Mouse (Mus musculus) liver, embryonic 12.5 days (tissue): Measurements from ENCODE around the gene Ddx41. TPM values are rescaled to one million over a fixed set of nuclear protein-coding genes. Genes with fewer than 3 reads are reported as not detected.
A peak's percentile ranks its signal among the peaks of the same experiment; 100 is the strongest.

ENCODE experiments used
- ATAC-seq: fragments of 200-750 bp; cut with Nextera tagmentation; 2 replicates; pipeline ENCODE4 v1.8.0; 2017; ENCODE audit warnings: moderate number of reproducible peaks, mild to moderate bottlenecking, moderate library complexity
- H3K27ac ChIP-seq: fragments of 300-500 bp; sonication (generic); 2 replicates; pipeline ENCODE4 v1.5.1; 2016; ENCODE audit warnings: mild to moderate bottlenecking
- H3K27me3 ChIP-seq: fragments of 300-500 bp; sonication (generic); replicated peaks from 2 replicates; pipeline ENCODE4 v1.6.1; 2016; ENCODE audit warnings: mild to moderate bottlenecking, moderate library complexity
- H3K36me3 ChIP-seq: fragments of 300-500 bp; sonication (generic); 2 replicates; pipeline ENCODE4 v1.6.1; 2016; ENCODE audit warnings: mild to moderate bottlenecking, moderate library complexity
- H3K4me1 ChIP-seq: fragments of 300-500 bp; sonication (generic); 2 replicates; pipeline ENCODE4 v1.6.1; 2016
- H3K4me2 ChIP-seq: fragments of 300-500 bp; sonication (generic); 2 replicates; pipeline ENCODE4 v1.6.1; 2016; ENCODE audit warnings: mild to moderate bottlenecking, moderate library complexity
- H3K4me3 ChIP-seq: fragments of 300-500 bp; sonication (generic); 2 replicates; pipeline ENCODE4 v1.5.1; 2016; ENCODE audit warnings: mild to moderate bottlenecking, moderate library complexity
- H3K9ac ChIP-seq: fragments of 300-500 bp; sonication (generic); 2 replicates; pipeline ENCODE4 v1.6.1; 2016; ENCODE audit warnings: mild to moderate bottlenecking, moderate library complexity
- H3K9me3 ChIP-seq: fragments of 300-500 bp; sonication (generic); replicated peaks from 2 replicates; pipeline ENCODE4 v1.6.1; 2016; ENCODE audit warnings: mild to moderate bottlenecking, moderate library complexity
- WGBS: fragments of 180-500 bp; shearing (Covaris S2); methylation state at CpG from one replicate; pipeline ENCODE4 v1.1.7; 2016; ENCODE audit not compliant: insufficient replicate concordance; 5-methylcytosine and 5-hydroxymethylcytosine counted together
- polyA plus RNA-seq: library from polyadenylated mRNA; unstranded; fragments of >200 nt; fragmentation: Nextera tagmentation; extraction: Ambion mirVana; gene quantifications from 2 replicates; pipeline ENCODE4 v1.2.1, GENCODE M21; 2016

The Ddx41 gene
- polyA plus RNA-seq, 1 experiment from 2014 or later, result 42.0 TPM

DNA sequence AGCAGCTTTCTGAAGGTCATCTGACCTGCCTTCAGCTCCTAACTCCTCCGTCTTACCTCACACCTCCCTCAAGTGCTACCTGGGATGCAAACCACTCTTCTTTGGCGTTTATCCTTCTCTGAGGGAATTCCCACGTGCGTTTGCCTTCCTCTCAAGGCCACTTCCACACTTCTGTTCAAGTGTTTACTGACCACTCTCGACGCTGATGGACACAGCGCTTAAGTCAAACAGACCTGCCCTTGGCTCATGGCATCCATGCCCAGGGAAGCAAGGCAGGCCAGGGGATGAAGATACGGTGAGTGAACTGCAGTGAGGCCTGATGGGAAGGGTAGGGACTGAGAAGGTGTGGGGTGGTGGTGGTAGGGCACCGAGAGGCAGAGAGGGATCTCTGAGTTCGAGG is 35.9 kb downstream of the Ddx41 start:
- Histone ChIP-seq H3K27me3 (peaks cover 12% of the 10 kb centered on the region; the same call in 1 of the 2 replicates), H3K9me3 (no peaks in the 10 kb centered on the region), H3K27ac (no peak overlapping the region), H3K4me3 (no peak overlapping the region), H3K36me3 (peaks cover 63% of the 10 kb centered on the region), H3K4me1 (no peaks in the 10 kb centered on the region), H3K4me2 (no peak overlapping the region), H3K9ac (no peak overlapping the region)
- ATAC-seq, result no peak
- WGBS, result 63% methylated on average over 10 of the region's 10 CpGs

DNA sequence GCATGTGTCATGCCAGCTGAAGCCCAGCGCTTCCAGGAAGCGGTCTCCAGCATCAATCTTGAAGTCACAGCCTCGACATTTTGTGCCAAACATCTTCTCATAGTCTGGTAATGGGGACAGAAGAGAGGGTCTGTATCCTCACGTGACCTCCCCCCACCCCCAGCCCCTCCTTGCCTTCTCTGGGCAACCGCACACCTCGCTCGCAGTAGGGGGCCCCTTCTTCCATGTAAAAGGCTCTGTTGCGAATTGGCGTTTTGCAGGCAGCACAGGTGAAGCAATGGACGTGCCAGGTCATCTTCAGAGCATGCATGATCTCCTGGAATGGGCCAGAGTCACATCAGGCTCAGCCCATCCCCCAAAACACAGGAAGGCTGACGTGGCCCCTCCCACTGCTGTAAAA is 37.6 kb downstream of the Ddx41 start:
- Histone ChIP-seq H3K27me3 (peaks cover 27% of the 10 kb centered on the region), H3K4me2 (no peak overlapping the region), H3K9ac (no peak overlapping the region), H3K4me1 (peaks cover 11% of the 10 kb centered on the region), H3K27ac (no peak overlapping the region), H3K4me3 (no peak overlapping the region), H3K9me3 (no peaks in the 10 kb centered on the region), H3K36me3 (peaks cover 47% of the 10 kb centered on the region)
- WGBS, result 69% methylated on average over 11 of the region's 11 CpGs
- ATAC-seq, result no peak

DNA sequence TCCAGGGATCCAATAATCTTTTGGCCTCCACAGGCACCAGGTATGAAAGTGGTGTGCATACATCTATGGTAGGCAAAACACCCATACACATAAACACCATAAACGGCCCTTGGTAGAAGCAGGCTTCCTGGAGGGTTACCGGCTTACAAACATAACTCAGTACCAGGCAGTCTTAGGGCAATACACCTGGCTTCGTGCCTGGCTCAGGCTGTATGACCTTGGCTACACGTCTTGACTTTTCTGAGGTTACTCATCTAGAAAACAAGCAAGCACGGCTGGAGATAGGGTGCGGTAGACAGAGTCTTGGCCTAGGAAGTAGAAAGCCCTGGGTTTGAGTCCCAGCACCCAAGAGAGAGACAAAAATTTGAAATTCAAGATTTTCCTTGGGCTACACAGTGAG is 39.8 kb downstream of the Ddx41 start:
- peaks cover 50% of the 10 kb centered on the region for H3K27me3 ChIP-seq
- peaks cover 11% of the 10 kb centered on the region for H3K4me1 ChIP-seq
- 80% methylated on average over 6 of the region's 6 CpGs for WGBS
- no peak overlapping the region for H3K4me2 ChIP-seq
- H3K36me3 ChIP-seq, result peaks cover 27% of the 10 kb centered on the region
- no peak for ATAC-seq
- H3K4me3 ChIP-seq, result no peak overlapping the region
- H3K27ac ChIP-seq, result no peak overlapping the region
- no peak overlapping the region for H3K9ac ChIP-seq
- no peaks in the 10 kb centered on the region for H3K9me3 ChIP-seq

DNA sequence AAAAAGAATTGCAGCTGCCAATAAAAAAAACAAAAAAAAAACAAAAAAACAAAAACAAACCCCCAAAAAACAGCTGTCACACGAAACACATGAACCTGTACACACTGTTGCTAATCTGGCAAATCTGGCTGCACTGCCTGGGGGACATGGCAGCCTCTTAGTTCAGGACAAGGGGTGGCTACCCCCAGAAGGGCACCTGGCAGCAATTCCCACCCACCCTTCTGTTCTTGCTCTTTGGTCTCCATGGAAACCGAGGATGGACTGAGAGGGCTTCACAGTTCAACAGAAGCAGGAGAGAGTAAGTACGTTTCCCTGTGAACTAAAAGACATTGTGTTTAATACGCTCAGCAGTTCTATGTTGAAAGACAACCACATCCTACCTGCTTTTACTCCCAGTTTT is 40.8 kb downstream of the Ddx41 start:
- Histone ChIP-seq H3K4me3 (no peak overlapping the region), H3K9ac (no peak overlapping the region), H3K36me3 (peaks cover 18% of the 10 kb centered on the region), H3K9me3 (no peaks in the 10 kb centered on the region), H3K27ac (no peak overlapping the region), H3K4me2 (no peak overlapping the region), H3K4me1 (peaks cover 11% of the 10 kb centered on the region), H3K27me3 (peaks cover 59% of the 10 kb centered on the region)
- ATAC-seq, result no peak
- WGBS, result 56% methylated on average over 4 of the region's 4 CpGs

DNA sequence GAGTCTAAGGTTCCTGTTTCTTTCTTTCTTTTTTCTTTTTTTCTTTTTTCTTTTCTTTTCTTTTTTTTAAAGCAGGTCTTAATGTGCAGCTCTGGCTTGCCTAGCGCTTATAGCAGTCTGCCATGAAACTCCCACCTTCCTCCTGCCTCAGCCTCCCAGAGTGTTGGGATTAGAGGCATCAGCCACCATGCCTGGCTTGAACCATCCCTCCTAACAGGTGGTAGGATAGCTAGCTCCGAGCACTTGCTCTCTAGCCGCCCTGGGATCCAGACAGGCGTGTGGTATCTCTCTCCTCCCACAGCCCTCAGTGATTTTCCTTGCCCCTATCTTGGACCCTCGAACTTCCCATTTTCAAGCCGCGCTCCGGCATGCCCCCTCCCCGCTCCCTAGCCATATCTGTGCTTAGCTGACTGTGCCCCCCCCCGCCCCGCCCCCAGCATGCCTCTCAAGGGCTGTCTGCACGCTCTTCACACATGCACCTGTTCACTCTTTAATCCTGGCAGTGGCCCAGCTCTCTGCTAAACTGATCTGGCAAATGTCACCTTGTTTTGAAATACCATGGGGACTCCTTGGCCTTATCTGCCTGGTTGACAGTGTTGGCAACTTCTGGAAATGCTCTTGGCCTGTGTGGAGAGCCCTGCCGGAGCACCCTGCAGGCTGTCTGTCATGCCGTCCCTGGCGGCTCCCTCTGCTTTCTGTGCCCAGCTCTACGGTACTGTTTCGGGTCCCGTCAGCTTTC is 41.4 kb downstream of the Ddx41 start:
- Histone ChIP-seq H3K4me2 (no peak overlapping the region), H3K27me3 (peaks cover 60% of the 10 kb centered on the region)

DNA sequence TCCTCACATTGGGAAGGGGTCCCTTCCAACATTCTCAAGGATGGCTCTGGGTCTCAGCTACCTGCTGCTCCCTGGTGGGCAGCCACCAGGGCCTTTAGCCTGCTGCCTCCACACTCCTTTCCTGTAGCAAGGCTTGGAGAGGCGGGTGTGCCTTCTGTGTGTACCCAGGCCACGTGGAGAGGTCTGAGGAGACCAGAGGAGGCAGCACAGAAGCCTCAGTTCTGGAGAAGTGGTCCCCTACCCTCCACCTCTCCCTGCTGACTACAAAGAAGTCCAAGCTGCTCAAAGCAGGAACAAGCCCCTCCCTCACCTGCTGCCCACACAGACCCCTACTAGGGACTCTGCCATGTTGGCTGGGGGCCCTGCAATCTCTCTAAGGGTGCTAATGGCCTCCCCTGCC is 42.2 kb downstream of the Ddx41 start:
- Histone ChIP-seq H3K27me3 (peaks cover 68% of the 10 kb centered on the region), H3K4me2 (no peak overlapping the region), H3K36me3 (peaks cover 14% of the 10 kb centered on the region), H3K27ac (no peak overlapping the region), H3K4me1 (peaks cover 11% of the 10 kb centered on the region), H3K9ac (no peak overlapping the region), H3K9me3 (no peaks in the 10 kb centered on the region), H3K4me3 (no peak overlapping the region)
- 20% methylated on average over 2 of the region's 2 CpGs for WGBS
- no peak for ATAC-seq

More for the DNA sequence above, 41.4 kb downstream of the Ddx41 start:
- Histone ChIP-seq H3K9ac (no peak overlapping the region), H3K4me3 (no peak overlapping the region), H3K27ac (no peak overlapping the region), H3K4me1 (peaks cover 11% of the 10 kb centered on the region), H3K9me3 (no peaks in the 10 kb centered on the region), H3K36me3 (peaks cover 18% of the 10 kb centered on the region)
- ATAC-seq, result peak; percentile 37; the same call in 1 of the 2 replicates
- WGBS, result 9% methylated on average over 18 of the region's 18 CpGs

DNA sequence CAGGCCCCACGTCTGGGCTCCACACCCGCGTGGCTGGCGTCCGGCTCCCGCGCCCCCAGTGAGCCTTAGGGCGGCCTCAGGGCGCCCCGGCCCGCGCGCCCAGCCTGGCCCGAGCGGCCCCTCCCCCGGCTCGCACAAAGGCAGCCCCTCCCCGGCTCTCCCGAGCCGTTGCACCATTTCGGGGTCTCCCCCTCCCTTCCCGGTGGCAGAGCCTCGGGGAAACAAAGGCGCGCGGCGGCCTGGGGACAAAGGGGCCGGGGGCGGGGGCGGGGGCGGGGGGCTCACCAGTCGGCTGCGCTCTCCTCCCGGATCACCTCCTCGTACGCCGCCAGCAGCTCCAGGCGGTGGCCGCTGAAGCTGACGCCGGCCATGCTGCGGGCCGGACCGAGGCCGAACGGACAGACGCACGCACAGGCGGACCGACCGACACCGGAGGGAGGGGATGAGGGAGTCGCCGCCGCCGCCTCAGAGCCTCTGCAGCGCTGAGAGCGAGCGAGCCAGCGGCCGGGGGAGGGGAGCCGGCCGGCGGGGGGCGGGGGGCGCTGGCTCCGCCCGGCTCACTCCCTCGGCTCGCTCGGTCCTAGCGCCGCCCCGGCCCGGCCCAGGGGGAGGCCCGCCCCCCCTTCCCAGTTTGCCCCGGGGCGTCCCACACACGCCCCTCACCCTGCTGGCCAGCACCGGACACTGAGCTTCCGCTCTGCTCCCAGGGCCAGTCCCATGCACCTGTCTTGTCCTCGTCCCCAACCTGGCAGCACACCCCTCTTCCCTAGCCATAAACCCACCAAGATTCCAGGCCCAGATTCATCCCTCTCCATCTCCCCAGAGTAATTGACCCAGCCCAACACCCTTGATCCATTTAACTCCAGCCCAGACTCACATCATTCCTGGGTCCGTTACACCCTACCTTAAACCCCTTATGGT is 48.6 kb downstream of the Ddx41 start, which contains the start of gene Dbn1:
Gene Dbn1 (minus strand): TSS at position 534 of the 921 bp plus-strand sequence.
- Histone ChIP-seq H3K4me3 (peak within 1 kb of the TSS; percentile 62), H3K27me3 (peaks cover 94% of the 10 kb centered on the region), H3K9ac (peak within 1 kb of the TSS; percentile 63), H3K4me1 (peaks cover 28% of the 10 kb centered on the region), H3K36me3 (no peaks in the 10 kb centered on the region), H3K9me3 (no peaks in the 10 kb centered on the region), H3K4me2 (peak within 1 kb of the TSS; percentile 72), H3K27ac (peak within 1 kb of the TSS; percentile 54)
- ATAC-seq, result peak; percentile 53
- WGBS, result 3% methylated on average over 54 of the region's 83 CpGs

DNA sequence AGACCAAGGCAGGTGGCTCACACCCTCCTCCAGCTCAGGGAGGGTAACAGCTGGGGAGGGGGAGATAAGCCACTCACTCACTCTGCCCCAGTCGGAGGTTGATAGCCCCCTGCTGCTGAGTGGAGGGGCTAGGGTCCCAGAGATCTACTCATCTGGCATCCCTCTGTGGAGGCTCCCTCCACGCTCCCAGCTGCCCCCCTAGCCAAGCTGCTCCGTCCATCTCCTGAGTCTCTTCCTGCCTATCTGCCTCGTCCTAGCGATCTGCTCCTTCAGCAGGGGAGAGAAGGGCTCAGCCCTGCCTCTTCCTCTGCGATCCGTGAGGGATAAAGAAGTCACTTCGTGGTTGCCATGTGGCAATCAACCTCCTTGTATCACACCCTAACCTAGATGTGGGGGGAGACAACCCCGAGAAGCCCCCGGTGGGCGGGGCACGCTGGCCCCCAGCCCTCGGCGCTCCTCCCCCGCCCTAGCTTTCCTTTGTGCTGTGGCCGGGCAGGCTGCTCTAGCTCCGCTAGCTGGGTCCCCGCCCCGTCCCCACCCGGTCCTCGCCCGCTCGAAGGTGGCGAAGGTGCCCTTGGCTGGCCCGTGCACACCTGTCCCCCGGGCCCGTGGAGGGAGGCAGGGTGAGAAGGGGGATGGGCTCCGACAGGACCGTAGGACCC is 49.4 kb downstream of the Ddx41 start:
- peak overlapping the region; percentile 72 for H3K4me2 ChIP-seq
- peaks cover 28% of the 10 kb centered on the region for H3K4me1 ChIP-seq
- H3K9me3 ChIP-seq, result no peaks in the 10 kb centered on the region
- H3K27ac ChIP-seq, result peak overlapping the region; percentile 54
- H3K4me3 ChIP-seq, result peak overlapping the region; percentile 62
- no peaks in the 10 kb centered on the region; the same call in 1 of the 2 replicates for H3K36me3 ChIP-seq
- peak; percentile 27; the same call in 1 of the 2 replicates for ATAC-seq
- peak overlapping the region; percentile 63 for H3K9ac ChIP-seq
- H3K27me3 ChIP-seq, result peaks cover 94% of the 10 kb centered on the region
- under 1% methylated on average over 29 of the region's 29 CpGs for WGBS

DNA sequence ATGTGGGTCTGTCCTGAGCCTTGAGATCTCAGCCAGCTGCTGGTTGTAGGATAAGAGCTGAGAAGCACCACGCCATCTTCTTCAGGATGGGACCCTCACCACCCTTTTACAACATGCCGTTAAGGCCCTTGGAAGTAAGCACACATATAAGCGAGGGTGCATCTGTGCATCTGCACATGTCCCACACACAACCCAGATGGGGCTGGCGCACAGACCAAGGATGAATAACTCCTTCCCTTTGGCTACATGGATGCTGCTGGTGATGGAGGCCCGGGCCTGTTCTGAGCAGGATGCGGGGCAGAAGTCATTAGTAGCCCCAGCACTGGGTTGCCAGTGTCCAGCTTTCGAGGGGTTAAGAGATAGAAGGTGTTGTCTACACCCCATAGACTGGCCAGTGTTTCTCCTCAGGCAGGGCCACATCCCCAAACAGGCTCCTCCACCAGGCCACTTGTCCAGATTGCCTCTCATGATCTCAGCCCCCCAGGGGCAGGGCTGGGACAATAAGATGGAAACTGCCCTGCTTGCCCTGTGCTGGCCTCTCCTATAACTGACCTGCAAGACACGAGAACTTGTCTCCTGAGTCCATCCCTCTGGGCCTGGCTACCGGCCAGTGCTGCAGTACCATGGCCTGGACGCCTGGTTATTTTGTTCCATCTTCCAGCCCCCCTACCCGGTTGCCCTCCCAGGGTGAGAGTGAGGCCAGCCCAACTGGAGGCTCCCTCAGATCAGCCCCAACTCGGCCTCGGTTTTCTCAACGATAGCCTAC is 50.2 kb downstream of the Ddx41 start:
- peaks cover 94% of the 10 kb centered on the region for H3K27me3 ChIP-seq
- peak overlapping the region; percentile 72 for H3K4me2 ChIP-seq
- H3K4me1 ChIP-seq, result peaks cover 28% of the 10 kb centered on the region
- WGBS, result 47% methylated on average over 14 of the region's 14 CpGs
- 0 out of 2 replicates have a peak overlapping the region, but pooled peaks have one; percentile 15 for H3K9ac ChIP-seq
- H3K9me3 ChIP-seq, result no peaks in the 10 kb centered on the region
- 0 out of 2 replicates have a peak, but pooled peaks have one; percentile 16 for ATAC-seq
- peak overlapping the region; percentile 62 for H3K4me3 ChIP-seq
- H3K27ac ChIP-seq, result no peak overlapping the region
- H3K36me3 ChIP-seq, result peaks cover 7% of the 10 kb centered on the region

DNA sequence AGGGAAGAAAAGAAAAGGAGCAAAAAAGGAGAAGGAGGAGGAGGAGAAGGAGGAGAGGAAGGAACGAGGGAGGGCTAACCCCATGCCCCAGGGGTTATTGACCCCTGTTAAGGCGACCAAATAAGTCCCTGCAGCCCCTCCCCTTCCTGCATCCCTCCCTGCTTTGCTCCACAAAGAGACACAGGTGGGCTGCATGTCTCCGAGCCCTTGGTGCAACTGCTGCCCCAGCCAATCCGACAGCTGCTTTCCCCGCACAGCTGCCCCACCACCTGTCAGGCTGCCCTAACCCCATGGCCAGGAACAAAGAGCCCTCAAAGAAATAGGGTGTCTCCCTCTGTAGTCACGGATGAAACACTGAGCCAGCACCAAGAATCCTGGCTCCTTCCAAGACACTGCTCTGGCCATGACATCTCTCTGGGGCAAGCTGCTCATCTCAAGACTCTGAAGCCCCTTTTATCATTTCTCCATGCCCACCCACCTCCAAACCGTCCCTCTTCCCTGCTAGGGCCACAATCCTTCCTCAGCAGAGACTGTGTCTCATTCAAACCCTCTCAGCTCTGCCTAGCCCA is 51.9 kb downstream of the Ddx41 start:
- Histone ChIP-seq H3K9ac (no peak overlapping the region), H3K9me3 (no peaks in the 10 kb centered on the region), H3K27ac (no peak overlapping the region), H3K36me3 (peaks cover 22% of the 10 kb centered on the region), H3K4me1 (peaks cover 28% of the 10 kb centered on the region), H3K4me2 (no peak overlapping the region), H3K27me3 (peaks cover 93% of the 10 kb centered on the region), H3K4me3 (no peak overlapping the region)
- WGBS, result 39% methylated on average over 7 of the region's 7 CpGs
- no peak for ATAC-seq

DNA sequence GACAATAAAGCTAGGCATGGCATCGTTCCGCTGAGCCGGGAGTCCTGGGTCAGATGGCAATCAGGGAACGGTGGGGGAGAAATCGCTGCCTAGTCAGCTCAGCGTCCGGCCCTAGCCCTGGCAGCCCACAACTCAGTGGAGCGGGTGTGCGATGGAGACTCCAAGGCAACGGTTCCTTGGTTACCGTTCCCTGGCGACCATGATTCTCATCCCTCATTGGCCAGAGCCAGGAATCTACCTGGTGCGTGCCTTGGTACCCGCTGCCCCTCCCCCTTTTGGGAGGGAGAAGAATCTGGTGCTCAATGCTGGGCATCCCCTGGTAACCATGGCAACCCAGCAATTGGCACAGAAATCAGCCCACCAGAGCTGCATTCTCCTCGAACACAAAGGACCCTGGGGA is 52.9 kb downstream of the Ddx41 start:
- Histone ChIP-seq H3K9ac (no peak overlapping the region), H3K27ac (no peak overlapping the region), H3K4me3 (no peak overlapping the region), H3K27me3 (peaks cover 82% of the 10 kb centered on the region), H3K36me3 (peaks cover 22% of the 10 kb centered on the region), H3K4me1 (peaks cover 32% of the 10 kb centered on the region), H3K9me3 (no peaks in the 10 kb centered on the region), H3K4me2 (no peak overlapping the region)
- ATAC-seq, result no peak
- WGBS, result 44% methylated on average over 15 of the region's 15 CpGs
